Mouse (Mus musculus): ENCODE data around the gene Nfix. TPM values are rescaled to one million over a fixed set of nuclear protein-coding genes. Genes with fewer than 3 reads are reported as not detected.

The Nfix gene
- polyA plus RNA-seq, 1 experiment from 2014 or later: 36.6 TPM

GRCm38 (mm10) chr8:84839411-84839810 is 39.3 kb upstream of the Nfix start:
- peak overlapping the region; percentile 88 for H3K4me3 ChIP-seq (ENCODE audit: low read depth, low read length)
- H3K9ac ChIP-seq (ENCODE audit: low read length): peak overlapping the region; percentile 91; the same call in 1 of the 2 replicates
- H3K27me3 ChIP-seq (ENCODE audit: control insufficient read depth, insufficient read depth, low read length): no peaks in the 10 kb centered on the region
- TF ChIP-seq EP300 (optimal IDR thresholded peaks at IDR 0.05) (no peak), CTCF (IDR thresholded peaks at IDR 0.05; ENCODE audit: low read depth) (no peak)
- H3K27ac ChIP-seq (replicated peaks): no peak overlapping the region
- WGBS: 72% methylated on average over 2 of the region's 2 CpGs
- H3K9me3 ChIP-seq (ENCODE audit: control insufficient read depth, low read length): no peaks in the 10 kb centered on the region
- no peak for ATAC-seq (ENCODE audit: low FRiP score, low TSS enrichment)
- peaks cover 43% of the 10 kb centered on the region for H3K36me3 ChIP-seq (ENCODE audit: control insufficient read depth, insufficient read depth, low read length)
- H3K4me2 ChIP-seq (replicated peaks; ENCODE audit: low read depth): peak overlapping the region; percentile 91
- peaks cover 2% of the 10 kb centered on the region; the same call in 1 of the 2 replicates for H3K4me1 ChIP-seq (replicated peaks; ENCODE audit: control insufficient read depth, insufficient read depth)
- DNase-seq (ENCODE audit: low spot score): no peak

GRCm38 (mm10) chr8:84838513-84838912 is 38.4 kb upstream of the Nfix start:
- H3K4me3 ChIP-seq (ENCODE audit: low read depth, low read length): no peak overlapping the region
- H3K9ac ChIP-seq (ENCODE audit: low read length): no peak overlapping the region
- H3K4me2 ChIP-seq (replicated peaks; ENCODE audit: low read depth): no peak overlapping the region
- no peaks in the 10 kb centered on the region for H3K27me3 ChIP-seq (ENCODE audit: control insufficient read depth, insufficient read depth, low read length)
- no peak for ATAC-seq (ENCODE audit: low FRiP score, low TSS enrichment)
- H3K27ac ChIP-seq (replicated peaks): no peak overlapping the region
- TF ChIP-seq CTCF (IDR thresholded peaks at IDR 0.05; ENCODE audit: low read depth) (no peak), EP300 (optimal IDR thresholded peaks at IDR 0.05) (no peak)
- peaks cover 37% of the 10 kb centered on the region for H3K36me3 ChIP-seq (ENCODE audit: control insufficient read depth, insufficient read depth, low read length)
- no peaks in the 10 kb centered on the region for H3K9me3 ChIP-seq (ENCODE audit: control insufficient read depth, low read length)
- 83% methylated on average over 5 of the region's 5 CpGs for WGBS
- H3K4me1 ChIP-seq (replicated peaks; ENCODE audit: control insufficient read depth, insufficient read depth): no peaks in the 10 kb centered on the region
- no peak for DNase-seq (ENCODE audit: low spot score)

- 82% methylated on average over 15 of the region's 15 CpGs for WGBS
- no peak for TF ChIP-seq CTCF (IDR thresholded peaks at IDR 0.05; ENCODE audit: low read depth)
- TF ChIP-seq EP300 (optimal IDR thresholded peaks at IDR 0.05): no peak
Measured at GRCm38 (mm10) chr8:84837912-84838470, 37.8 kb upstream of the Nfix start.

GRCm38 (mm10) chr8:84837149-84837911 is 37.2 kb upstream of the Nfix start:
- no peak for TF ChIP-seq CTCF (IDR thresholded peaks at IDR 0.05; ENCODE audit: low read depth)
- no peaks in the 10 kb centered on the region for H3K9me3 ChIP-seq (ENCODE audit: control insufficient read depth, low read length)
- peaks cover 26% of the 10 kb centered on the region for H3K36me3 ChIP-seq (ENCODE audit: control insufficient read depth, insufficient read depth, low read length)
- H3K27me3 ChIP-seq (ENCODE audit: control insufficient read depth, insufficient read depth, low read length): no peaks in the 10 kb centered on the region
- DNase-seq (ENCODE audit: low spot score) (peak; percentile 13), ATAC-seq (ENCODE audit: low FRiP score, low TSS enrichment) (no peak)
- no peak overlapping the region for H3K9ac ChIP-seq (ENCODE audit: low read length)
- WGBS: 52% methylated on average over 8 of the region's 8 CpGs
- no peak overlapping the region for H3K4me2 ChIP-seq (replicated peaks; ENCODE audit: low read depth)
- H3K4me3 ChIP-seq (ENCODE audit: low read depth, low read length): no peak overlapping the region
- H3K4me1 ChIP-seq (replicated peaks; ENCODE audit: control insufficient read depth, insufficient read depth): no peaks in the 10 kb centered on the region
- no peak overlapping the region for H3K27ac ChIP-seq (replicated peaks)

More at GRCm38 (mm10) chr8:84837912-84838470, 37.8 kb upstream of the Nfix start:
- Histone ChIP-seq H3K27ac (replicated peaks) (no peak overlapping the region), H3K36me3 (ENCODE audit: control insufficient read depth, insufficient read depth, low read length) (peaks cover 32% of the 10 kb centered on the region), H3K4me1 (replicated peaks; ENCODE audit: control insufficient read depth, insufficient read depth) (no peaks in the 10 kb centered on the region), H3K9ac (ENCODE audit: low read length) (no peak overlapping the region), H3K4me3 (ENCODE audit: low read depth, low read length) (no peak overlapping the region), H3K4me2 (replicated peaks; ENCODE audit: low read depth) (no peak overlapping the region), H3K27me3 (ENCODE audit: control insufficient read depth, insufficient read depth, low read length) (no peaks in the 10 kb centered on the region), H3K9me3 (ENCODE audit: control insufficient read depth, low read length) (no peaks in the 10 kb centered on the region)
- peak; percentile 13 for DNase-seq (ENCODE audit: low spot score)
- no peak for ATAC-seq (ENCODE audit: low FRiP score, low TSS enrichment)

GRCm38 (mm10) chr8:84834866-84835855 is 35.0 kb upstream of the Nfix start:
- Histone ChIP-seq H3K27ac (replicated peaks) (no peak overlapping the region; the same call in 1 of the 2 replicates), H3K9me3 (ENCODE audit: control insufficient read depth, low read length) (no peaks in the 10 kb centered on the region), H3K4me1 (replicated peaks; ENCODE audit: control insufficient read depth, insufficient read depth) (no peaks in the 10 kb centered on the region), H3K4me3 (ENCODE audit: low read depth, low read length) (no peak overlapping the region), H3K27me3 (ENCODE audit: control insufficient read depth, insufficient read depth, low read length) (no peaks in the 10 kb centered on the region), H3K4me2 (replicated peaks; ENCODE audit: low read depth) (no peak overlapping the region), H3K36me3 (ENCODE audit: control insufficient read depth, insufficient read depth, low read length) (peaks cover 22% of the 10 kb centered on the region), H3K9ac (ENCODE audit: low read length) (no peak overlapping the region)
- 41% methylated on average over 10 of the region's 10 CpGs for WGBS
- no peak for ATAC-seq (ENCODE audit: low FRiP score, low TSS enrichment)
- DNase-seq (ENCODE audit: low spot score): peak; percentile 12
- TF ChIP-seq EP300 (optimal IDR thresholded peaks at IDR 0.05): no peak
- TF ChIP-seq CTCF (IDR thresholded peaks at IDR 0.05; ENCODE audit: low read depth): no peak

Data from stomach, postnatal 0 days (tissue).